8 mouse cellular contexts compared by ENCODE assay signal in the genomic region with DNA sequence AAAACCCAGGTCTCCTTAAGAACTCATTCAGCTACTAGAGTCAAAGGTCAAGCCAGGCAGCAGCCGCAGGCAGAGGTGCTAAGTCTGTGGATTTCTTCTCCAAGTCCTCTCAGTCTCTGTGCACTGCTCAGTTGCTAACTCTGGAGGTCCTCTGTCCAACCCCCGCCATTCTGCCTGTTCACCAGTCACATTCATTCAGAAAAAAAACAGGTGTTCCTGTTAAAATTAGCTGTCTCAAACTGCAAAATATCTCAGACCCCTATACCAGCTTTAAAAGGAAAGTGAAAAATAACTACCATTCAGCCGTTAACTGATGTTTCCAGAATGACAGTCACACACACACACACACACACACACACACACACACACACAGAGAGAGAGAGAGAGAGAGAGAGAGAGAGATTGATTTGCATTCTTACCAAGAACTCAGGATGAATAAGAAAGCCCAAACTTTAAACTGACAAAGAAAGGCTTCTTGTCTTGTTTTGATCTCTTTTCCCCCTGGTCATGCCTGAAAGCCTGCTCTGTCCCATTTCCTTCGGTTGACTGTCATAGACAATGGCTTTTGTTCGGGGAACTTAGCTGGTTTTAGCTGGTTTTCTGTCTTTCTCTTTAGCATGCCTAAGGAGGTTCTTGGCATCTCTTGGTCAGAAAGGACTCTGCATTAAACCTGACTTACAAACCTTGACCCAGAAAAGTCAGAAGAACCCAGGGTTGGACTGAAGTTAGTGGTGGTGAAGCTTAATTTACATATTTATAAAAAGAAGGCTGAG. TPM values are rescaled to one million over a fixed set of nuclear protein-coding genes. Genes with fewer than 3 reads are reported as not detected.
DNase-seq lines count a peak whose midpoint lies in the region; ATAC-seq and TF ChIP-seq lines count a peak whose summit lies in the region.

No protein-coding gene starts in this region.

- no peaks in the 10 kb centered on the region for H3K27me3 ChIP-seq in heart, embryonic 12.5 days (replicated peaks)
- no peaks in the 10 kb centered on the region for H3K27me3 ChIP-seq in ES-Bruce4 (ENCODE audit: control insufficient read depth, insufficient read depth, low read length, poor library complexity, severe bottlenecking)
- H3K27me3 ChIP-seq in forebrain, embryonic 14.5 days (replicated peaks; ENCODE audit: control insufficient read depth, insufficient read depth, low read length): no peaks in the 10 kb centered on the region
- H3K27me3 ChIP-seq in limb, embryonic 10.5 days (ENCODE audit: low read depth, poor library complexity, severe bottlenecking): no peaks in the 10 kb centered on the region
- H3K27me3 ChIP-seq in stomach, embryonic 16.5 days (ENCODE audit: control insufficient read depth, insufficient read depth, low read length): no peaks in the 10 kb centered on the region
- H3K27me3 ChIP-seq in thymus, adult 2 months (ENCODE audit: control insufficient read depth, insufficient read depth, low read length): no peaks in the 10 kb centered on the region

- peaks cover 44% of the 10 kb centered on the region for H3K4me1 ChIP-seq in heart, embryonic 12.5 days (replicated peaks)
- peaks cover 6% of the 10 kb centered on the region for H3K4me1 ChIP-seq in ES-Bruce4 (ENCODE audit: control insufficient read depth, insufficient read depth, low read length)
- peaks cover 29% of the 10 kb centered on the region for H3K4me1 ChIP-seq in forebrain, embryonic 14.5 days (ENCODE audit: control insufficient read depth, insufficient read depth, low read length)
- H3K4me1 ChIP-seq in limb, embryonic 10.5 days: peaks cover 60% of the 10 kb centered on the region
- peaks cover 55% of the 10 kb centered on the region for H3K4me1 ChIP-seq in stomach, embryonic 16.5 days (ENCODE audit: control insufficient read depth, insufficient read depth, low read length)
- H3K4me1 ChIP-seq in thymus, adult 2 months (replicated peaks; ENCODE audit: control insufficient read depth, insufficient read depth, low read length): peaks cover 14% of the 10 kb centered on the region

- no peaks in the 10 kb centered on the region for H3K9me3 ChIP-seq in heart, embryonic 12.5 days (replicated peaks)
- no peaks in the 10 kb centered on the region for H3K9me3 ChIP-seq in ES-Bruce4 (replicated peaks; ENCODE audit: control insufficient read depth, insufficient read depth, low read length, poor library complexity, severe bottlenecking)
- H3K9me3 ChIP-seq in forebrain, embryonic 14.5 days (replicated peaks; ENCODE audit: control insufficient read depth, low read length): no peaks in the 10 kb centered on the region
- no peaks in the 10 kb centered on the region for H3K9me3 ChIP-seq in limb, embryonic 10.5 days (replicated peaks)
- no peaks in the 10 kb centered on the region for H3K9me3 ChIP-seq in stomach, embryonic 16.5 days (replicated peaks; ENCODE audit: control insufficient read depth, low read length)

- peak overlapping the region; percentile 38 for H3K4me2 ChIP-seq in heart, embryonic 12.5 days
- peak overlapping the region; percentile 6; the same call in 1 of the 2 replicates for H3K4me2 ChIP-seq in forebrain, embryonic 14.5 days (ENCODE audit: low read length)
- peak overlapping the region; percentile 28; the same call in 1 of the 2 replicates for H3K4me2 ChIP-seq in stomach, embryonic 16.5 days (ENCODE audit: low read depth, low read length)

- 0 out of 2 replicates have a peak overlapping the region, but pooled peaks have one; percentile 23 for H3K27ac ChIP-seq in heart, embryonic 12.5 days (ENCODE audit: poor library complexity, severe bottlenecking)
- H3K27ac ChIP-seq in ES-Bruce4 (ENCODE audit: insufficient read depth, low read length): peak overlapping the region; percentile 80
- H3K27ac ChIP-seq in forebrain, embryonic 14.5 days (ENCODE audit: low read depth, low read length): no peak overlapping the region
- H3K27ac ChIP-seq in limb, embryonic 10.5 days: no peak overlapping the region
- no peak overlapping the region for H3K27ac ChIP-seq in stomach, embryonic 16.5 days (ENCODE audit: low read length)
- no peak overlapping the region for H3K27ac ChIP-seq in thymus, adult 2 months (ENCODE audit: control insufficient read depth, insufficient read depth, low read length)

- H3K4me3 ChIP-seq in heart, embryonic 12.5 days: no peak overlapping the region
- H3K4me3 ChIP-seq in ES-Bruce4 (ENCODE audit: low read depth, low read length): 0 out of 2 replicates have a peak overlapping the region, but pooled peaks have one; percentile 23
- H3K4me3 ChIP-seq in forebrain, embryonic 14.5 days (ENCODE audit: low read depth, low read length): no peak overlapping the region
- H3K4me3 ChIP-seq in limb, embryonic 10.5 days: peak overlapping the region; percentile 1; the same call in 1 of the 2 replicates
- H3K4me3 ChIP-seq in stomach, embryonic 16.5 days (replicated peaks; ENCODE audit: low read length): 0 out of 2 replicates have a peak overlapping the region, but pooled peaks have one; percentile 7
- no peak overlapping the region for H3K4me3 ChIP-seq in thymus, adult 2 months (ENCODE audit: control insufficient read depth, insufficient read depth, low read length)

- no peak for ATAC-seq in heart, embryonic 12.5 days (ENCODE audit: insufficient number of reproducible peaks, low FRiP score)
- ATAC-seq in forebrain, embryonic 14.5 days: no peak
- no peak for ATAC-seq in stomach, embryonic 16.5 days (ENCODE audit: insufficient read depth, low FRiP score)

- 0 out of 2 replicates have a peak, but pooled peaks have one; percentile 59 for TF ChIP-seq EP300 in ES-Bruce4 (IDR thresholded peaks at IDR 0.05; ENCODE audit: insufficient read depth, low read depth, low read length)

- TF ChIP-seq POLR2A in ES-Bruce4 (IDR thresholded peaks at IDR 0.05; ENCODE audit: insufficient read depth, low read length): no peak
- TF ChIP-seq POLR2A in thymus, adult 2 months (IDR thresholded peaks at IDR 0.05; ENCODE audit: control insufficient read depth, extremely low read depth, insufficient read depth, low read length, poor library complexity): no peak

- DNase-seq in heart, postnatal 4 days: no peak
- peak; percentile 48 for DNase-seq in forebrain, embryonic 14.5 days (ENCODE audit: low spot score)
- DNase-seq in limb, embryonic 10.5 days (ENCODE audit: low spot score): no peak
- no peak for DNase-seq in cerebellum, adult 11 months
- DNase-seq in thymus, adult 2 months: no peak

- 0 out of 2 replicates have a peak overlapping the region, but pooled peaks have one; percentile 32 for H3K9ac ChIP-seq in heart, embryonic 12.5 days
- no peak overlapping the region for H3K9ac ChIP-seq in ES-Bruce4 (ENCODE audit: low read depth, poor library complexity, severe bottlenecking)
- H3K9ac ChIP-seq in forebrain, embryonic 14.5 days (ENCODE audit: low read length): no peak overlapping the region
- H3K9ac ChIP-seq in stomach, embryonic 16.5 days (ENCODE audit: low read length): no peak overlapping the region

- peaks cover 26% of the 10 kb centered on the region for H3K36me3 ChIP-seq in heart, embryonic 12.5 days
- H3K36me3 ChIP-seq in ES-Bruce4 (ENCODE audit: control insufficient read depth, insufficient read depth, low read length, poor library complexity, severe bottlenecking): no peaks in the 10 kb centered on the region; the same call in 1 of the 2 replicates
- H3K36me3 ChIP-seq in forebrain, embryonic 14.5 days (ENCODE audit: control insufficient read depth, insufficient read depth, low read length): 0 out of 2 replicates have a peak, but pooled peaks cover 4% of the 10 kb centered on the region
- H3K36me3 ChIP-seq in limb, embryonic 10.5 days: peaks cover 62% of the 10 kb centered on the region
- H3K36me3 ChIP-seq in stomach, embryonic 16.5 days (ENCODE audit: control insufficient read depth, insufficient read depth, low read length): peaks cover 8% of the 10 kb centered on the region
- no peaks in the 10 kb centered on the region for H3K36me3 ChIP-seq in thymus, adult 2 months (ENCODE audit: control insufficient read depth, insufficient read depth, low read length)

- no peak for TF ChIP-seq CTCF in ES-Bruce4 (IDR thresholded peaks at IDR 0.05; ENCODE audit: low read depth, low read length)
- no peak for TF ChIP-seq CTCF in thymus, adult 2 months (IDR thresholded peaks at IDR 0.05; ENCODE audit: borderline replicate concordance, control insufficient read depth, extremely low read depth, insufficient read depth, low read length, poor library complexity)

- WGBS in heart, embryonic 12.5 days: 32% methylated on average over 5 of the region's 5 CpGs
- 5% methylated on average over 5 of the region's 5 CpGs for WGBS in forebrain, embryonic 14.5 days
- WGBS in limb, embryonic 10.5 days: 39% methylated on average over 5 of the region's 5 CpGs
- 21% methylated on average over 5 of the region's 5 CpGs for WGBS in stomach, embryonic 16.5 days
- 22% methylated on average over 5 of the region's 5 CpGs for WGBS in thymus, adult 2 months

RNA-seq across cellular contexts. Expression of a gene that starts 5.2 kb away (rescaled TPM):
- polyA plus RNA-seq in heart, embryonic 12.5 days (2016; fragmentation: Nextera tagmentation; extraction: Ambion mirVana): 21.2 and 22.6 TPM in 2 replicates
- 10 to 100 TPM; 31.7 to 33.4 TPM for total RNA-seq in heart, postnatal 4 days (2021)
- 17.8 and 19.4 TPM in 2 replicates for polyA plus RNA-seq in ES-Bruce4 (2011; ENCODE audit: insufficient read depth, insufficient read length, low read depth, missing spikeins)
- 7.3 and 7.6 TPM in 2 replicates for polyA plus RNA-seq in forebrain, embryonic 14.5 days (2014; fragmentation: Nextera tagmentation; extraction: Ambion mirVana)
- polyA plus RNA-seq in limb, embryonic 10.5 days (2016; fragmentation: Nextera tagmentation; extraction: Ambion mirVana): 21.3 and 22.0 TPM in 2 replicates
- 3.6 and 4.7 TPM in 2 replicates for polyA plus RNA-seq in stomach, embryonic 16.5 days (2015; fragmentation: Nextera tagmentation; extraction: Ambion mirVana)
- 24.1 and 30.1 TPM in 2 replicates for polyA plus RNA-seq in thymus, adult 2 months (2012; rRNA removed)

RNA-seq across cellular contexts. Expression of a gene that starts 5.4 kb away (rescaled TPM):
- polyA plus RNA-seq in heart, embryonic 12.5 days (2016; fragmentation: Nextera tagmentation; extraction: Ambion mirVana): 101 and 107 TPM in 2 replicates
- 10 to 100 TPM; 57.8 to 61.1 TPM for total RNA-seq in heart, postnatal 4 days (2021)
- 97.8 and 101 TPM in 2 replicates for polyA plus RNA-seq in ES-Bruce4 (2011; ENCODE audit: insufficient read depth, insufficient read length, low read depth, missing spikeins)
- polyA plus RNA-seq in forebrain, embryonic 14.5 days (2014; fragmentation: Nextera tagmentation; extraction: Ambion mirVana): 56.2 and 62.8 TPM in 2 replicates
- 104 and 106 TPM in 2 replicates for polyA plus RNA-seq in limb, embryonic 10.5 days (2016; fragmentation: Nextera tagmentation; extraction: Ambion mirVana)
- polyA plus RNA-seq in stomach, embryonic 16.5 days (2015; fragmentation: Nextera tagmentation; extraction: Ambion mirVana): 85.6 and 93.5 TPM in 2 replicates
- polyA plus RNA-seq in thymus, adult 2 months (2012; rRNA removed): 12.2 and 14.2 TPM in 2 replicates

Comparison
In these comparisons a context has a peak if more than half of its experiments do, and no peak if none do; other contexts are left out.
1. H3K27ac ChIP-seq: peak in heart, embryonic 12.5 days (single experiment) and ES-Bruce4 (single experiment); none in forebrain, embryonic 14.5 days (single experiment), limb, embryonic 10.5 days (single experiment), stomach, embryonic 16.5 days (single experiment) and thymus, adult 2 months (single experiment).
2. H3K4me3 ChIP-seq: peak in ES-Bruce4 (single experiment), limb, embryonic 10.5 days (single experiment) and stomach, embryonic 16.5 days (single experiment); none in heart, embryonic 12.5 days (single experiment), forebrain, embryonic 14.5 days (single experiment) and thymus, adult 2 months (single experiment).
3. Peak in every context shown above with its lines, with median percentiles within 50 percentile points of each other: H3K4me2 ChIP-seq.